Mouse (Mus musculus) hindbrain, embryonic 11.5 days (tissue): ENCODE results near the gene Dpep3. TPM values are rescaled to one million over a fixed set of nuclear protein-coding genes. Genes with fewer than 3 reads are reported as not detected.
"Not testable (repeated sequence)": the region's sequence is repeated elsewhere in the genome, so short reads cannot be mapped to it uniquely, and the experiment has no call there.

Experiments used
- ATAC-seq: fragments of 200-750 bp; cut with Nextera tagmentation; 2 replicates; pipeline ENCODE4 v1.8.0; 2017; ENCODE audit warnings: mild to moderate bottlenecking, moderate TSS enrichment, moderate library complexity; ENCODE audit not compliant: low FRiP score
- DNase-seq: peaks from one replicate; pipeline ENCODE4 v3.0.0-alpha.2; 2015; ENCODE audit warnings: low spot score
- H3K27ac ChIP-seq: fragments of 300-500 bp; sonication (generic); 2 replicates; pipeline ENCODE4 v1.5.1; 2014; ENCODE audit warnings: mild to moderate bottlenecking, low read depth, low read length
- H3K27me3 ChIP-seq: fragments of 300-500 bp; sonication (generic); 2 replicates; pipeline ENCODE4 v1.6.1; 2014; ENCODE audit warnings: mild to moderate bottlenecking, low read length, moderate library complexity, mixed read lengths; ENCODE audit not compliant: control insufficient read depth, insufficient read depth
- H3K36me3 ChIP-seq: fragments of 300-500 bp; sonication (generic); 2 replicates; pipeline ENCODE4 v1.6.1; 2014; ENCODE audit warnings: mild to moderate bottlenecking, low read length, moderate library complexity, mixed read lengths; ENCODE audit not compliant: control insufficient read depth, insufficient read depth
- H3K4me1 ChIP-seq: fragments of 300-500 bp; sonication (generic); replicated peaks from 2 replicates; pipeline ENCODE4 v1.6.1; 2014; ENCODE audit warnings: low read length, mixed read lengths; ENCODE audit not compliant: control insufficient read depth, insufficient read depth
- H3K4me2 ChIP-seq: fragments of 300-500 bp; sonication (generic); replicated peaks from 2 replicates; pipeline ENCODE4 v1.6.1; 2014; ENCODE audit warnings: mild to moderate bottlenecking, low read depth, low read length
- H3K4me3 ChIP-seq: fragments of 300-500 bp; sonication (generic); 2 replicates; pipeline ENCODE4 v1.5.1; 2014; ENCODE audit warnings: low read depth, low read length
- H3K9ac ChIP-seq: fragments of 300-500 bp; sonication (generic); 2 replicates; pipeline ENCODE4 v1.6.1; 2014; ENCODE audit warnings: low read depth, low read length
- H3K9me3 ChIP-seq: fragments of 300-500 bp; sonication (generic); 2 replicates; pipeline ENCODE4 v1.6.1; 2016; ENCODE audit warnings: low read length; ENCODE audit not compliant: control insufficient read depth
- WGBS: fragments of 180-500 bp; shearing (Covaris S2); extraction: QIAGEN DNeasy Blood & Tissue Kit; methylation state at CpG from one replicate; pipeline ENCODE4 v1.1.7; 2014; 5-methylcytosine and 5-hydroxymethylcytosine counted together
- polyA plus RNA-seq: library from polyadenylated mRNA; unstranded; fragments of >200 nt; fragmentation: Nextera tagmentation; extraction: Ambion mirVana; gene quantifications from 2 replicates; pipeline ENCODE4 v1.2.1, GENCODE M21; 2014

Dpep3 gene
- polyA plus RNA-seq = not detected in 2 replicates

- DNase-seq (no peak), ATAC-seq (no peak)
- H3K4me1 ChIP-seq = no peaks in the 10 kb centered on the region
- WGBS = 92% methylated on average over 15 of the region's 15 CpGs
- no peaks in the 10 kb centered on the region for H3K9me3 ChIP-seq
- no peaks in the 10 kb centered on the region for H3K27me3 ChIP-seq
- no peak within 1 kb of the TSS for H3K4me3 ChIP-seq
- no peak within 1 kb of the TSS for H3K27ac ChIP-seq
- no peak within 1 kb of the TSS for H3K9ac ChIP-seq
- H3K4me2 ChIP-seq = no peak within 1 kb of the TSS
- H3K36me3 ChIP-seq = no peaks in the 10 kb centered on the region
Observed at GRCm38 (mm10) chr8:105979325-105979724, at the start of gene Dpep3. Gene Dpep3 (minus strand): TSS chr8:105979429.

- DNase-seq (peak; percentile 85), ATAC-seq (no peak)
- Histone ChIP-seq H3K9ac (no peak overlapping the region), H3K9me3 (no peaks in the 10 kb centered on the region), H3K4me1 (no peaks in the 10 kb centered on the region), H3K4me3 (no peak overlapping the region), H3K36me3 (no peaks in the 10 kb centered on the region), H3K27ac (no peak overlapping the region), H3K4me2 (no peak overlapping the region), H3K27me3 (no peaks in the 10 kb centered on the region)
Observed at GRCm38 (mm10) chr8:106022483-106022882, 43.3 kb upstream of the Dpep3 start.

- Histone ChIP-seq H3K27ac (no peak overlapping the region), H3K9ac (no peak overlapping the region), H3K4me2 (no peak overlapping the region), H3K4me3 (no peak overlapping the region), H3K36me3 (no peaks in the 10 kb centered on the region), H3K4me1 (no peaks in the 10 kb centered on the region), H3K27me3 (no peaks in the 10 kb centered on the region), H3K9me3 (no peaks in the 10 kb centered on the region)
- ATAC-seq = no peak
- WGBS = 97% methylated on average over 3 of the region's 3 CpGs
- no peak for DNase-seq
Observed at GRCm38 (mm10) chr8:106018039-106018438, 38.8 kb upstream of the Dpep3 start.

GRCm38 (mm10) chr8:106017130-106017529 lies 37.9 kb upstream of the Dpep3 start:
- H3K36me3 ChIP-seq = no peaks in the 10 kb centered on the region
- H3K9me3 ChIP-seq = no peaks in the 10 kb centered on the region
- no peak overlapping the region for H3K9ac ChIP-seq
- no peaks in the 10 kb centered on the region for H3K27me3 ChIP-seq
- no peaks in the 10 kb centered on the region for H3K4me1 ChIP-seq
- DNase-seq = no peak
- WGBS = 95% methylated on average over 7 of the region's 7 CpGs
- no peak for ATAC-seq
- no peak overlapping the region for H3K27ac ChIP-seq
- H3K4me2 ChIP-seq = no peak overlapping the region
- no peak overlapping the region for H3K4me3 ChIP-seq

- Histone ChIP-seq H3K27ac (no peak overlapping the region), H3K36me3 (no peaks in the 10 kb centered on the region), H3K4me3 (no peak overlapping the region), H3K4me1 (no peaks in the 10 kb centered on the region), H3K9me3 (no peaks in the 10 kb centered on the region), H3K4me2 (no peak overlapping the region), H3K27me3 (no peaks in the 10 kb centered on the region), H3K9ac (no peak overlapping the region)
- 91% methylated on average over 6 of the region's 6 CpGs for WGBS
- ATAC-seq (no peak), DNase-seq (no peak)
Observed at GRCm38 (mm10) chr8:106016284-106016683, 37.1 kb upstream of the Dpep3 start.

DNA sequence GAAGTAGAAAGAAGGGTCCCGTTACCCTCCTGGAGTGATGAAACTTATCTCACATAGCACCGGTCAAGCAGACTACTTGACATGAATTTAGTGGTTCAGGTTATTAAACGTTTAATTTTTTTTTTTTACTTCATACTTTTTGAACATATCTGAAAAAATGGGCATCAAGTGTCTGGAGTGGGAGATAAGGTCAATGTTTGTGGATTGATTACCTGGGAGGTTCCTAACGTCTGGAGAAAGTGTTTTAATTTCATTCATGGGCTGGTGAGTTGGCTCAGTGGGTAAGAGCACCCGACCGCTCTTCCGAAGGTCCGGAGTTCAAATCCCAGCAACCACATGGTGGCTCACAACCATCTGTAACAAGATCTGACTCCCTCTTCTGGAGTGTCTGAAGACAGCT lies 33.0 kb upstream of the Dpep3 start:
- not testable (repeated sequence) for H3K27ac ChIP-seq, H3K27me3 ChIP-seq, H3K9ac ChIP-seq, H3K4me1 ChIP-seq, H3K9me3 ChIP-seq, DNase-seq, H3K36me3 ChIP-seq, ATAC-seq
- H3K4me3 ChIP-seq = peak overlapping the region; percentile 94
- WGBS = 85% methylated on average over 8 of the region's 8 CpGs
- peak overlapping the region; percentile 93; the same call in 1 of the 2 replicates for H3K4me2 ChIP-seq

DNA sequence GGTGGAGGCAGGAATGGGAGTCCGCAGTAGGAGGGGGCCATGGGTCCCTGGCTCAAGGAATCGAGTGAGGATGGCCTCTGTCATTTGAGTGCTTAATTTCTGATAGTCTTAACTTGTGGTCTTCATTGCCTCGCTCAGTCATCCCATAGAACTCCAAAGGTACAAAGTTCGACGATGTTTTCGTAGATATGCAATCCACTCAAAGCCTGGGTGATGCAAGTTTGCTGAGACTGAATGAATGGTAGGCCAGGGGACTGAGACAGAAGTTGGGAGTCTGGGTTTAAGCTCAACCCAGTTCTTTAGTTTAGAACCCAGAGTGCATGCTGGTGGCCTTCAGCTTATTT lies 32.4 kb upstream of the Dpep3 start, which contains the start of gene Ddx28:
Gene Ddx28, minus strand, starts transcription at position 240 of the 344 bp plus-strand sequence.
- H3K4me3 ChIP-seq = peak within 1 kb of the TSS; percentile 94
- WGBS = 3% methylated on average over 6 of the region's 6 CpGs
- H3K36me3 ChIP-seq = no peaks in the 10 kb centered on the region
- peak within 1 kb of the TSS; percentile 90 for H3K9ac ChIP-seq
- peaks cover 6% of the 10 kb centered on the region; the same call in 1 of the 2 replicates for H3K4me1 ChIP-seq
- H3K9me3 ChIP-seq = no peaks in the 10 kb centered on the region
- H3K27me3 ChIP-seq = no peaks in the 10 kb centered on the region
- ATAC-seq (no peak), DNase-seq (no peak)
- H3K4me2 ChIP-seq = peak within 1 kb of the TSS; percentile 93
- H3K27ac ChIP-seq = no peak within 1 kb of the TSS

DNA sequence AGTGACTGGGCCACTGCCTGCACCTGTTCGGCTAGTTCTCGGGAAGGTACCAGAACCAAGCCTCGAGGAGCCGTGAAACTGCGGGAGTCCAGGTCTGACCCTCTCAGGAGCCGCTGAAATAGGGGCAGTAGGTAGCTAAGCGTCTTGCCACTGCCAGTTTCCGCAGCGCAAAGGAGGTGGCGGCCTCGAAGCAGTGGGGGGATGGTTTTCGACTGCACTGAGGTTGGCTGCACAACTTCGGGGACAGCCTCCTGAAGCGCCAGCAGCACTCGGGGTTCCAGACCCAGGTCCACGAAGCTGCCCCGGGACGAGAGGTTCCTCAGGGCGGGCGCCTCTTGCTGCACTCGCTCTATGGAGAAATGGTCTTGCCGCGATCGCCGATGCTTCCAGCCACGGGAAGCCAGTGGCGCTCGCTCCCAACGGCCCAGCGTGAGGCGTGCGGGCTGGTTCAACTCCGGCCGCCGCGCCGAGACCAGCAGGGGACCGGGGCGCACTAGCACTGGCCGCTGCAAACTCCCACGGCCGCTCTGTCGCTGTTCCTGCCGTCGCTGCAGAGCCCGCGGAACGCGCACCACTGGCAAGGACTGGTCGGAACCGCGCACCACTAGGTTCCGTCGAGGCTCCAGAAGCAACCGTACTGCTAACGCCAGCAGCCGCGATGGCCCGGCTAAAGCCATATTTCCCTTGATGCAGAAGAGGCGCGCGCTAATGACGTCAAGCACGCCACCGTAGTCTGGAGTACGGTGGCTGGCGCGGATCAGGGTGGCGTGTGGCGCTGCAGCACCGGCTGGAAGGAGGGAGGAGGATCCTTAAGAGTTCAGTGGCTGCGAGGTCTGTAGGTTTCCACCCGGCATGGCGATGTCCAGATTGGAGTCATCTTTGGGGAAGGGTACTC lies 31.8 kb upstream of the Dpep3 start:
- H3K27me3 ChIP-seq = no peaks in the 10 kb centered on the region
- H3K36me3 ChIP-seq = no peaks in the 10 kb centered on the region
- H3K4me1 ChIP-seq = peaks cover 6% of the 10 kb centered on the region; the same call in 1 of the 2 replicates
- H3K4me2 ChIP-seq = peak overlapping the region; percentile 93
- DNase-seq (peak; percentile 96), ATAC-seq (peak; percentile 95)
- H3K9ac ChIP-seq = peak overlapping the region; percentile 90
- no peaks in the 10 kb centered on the region for H3K9me3 ChIP-seq
- H3K27ac ChIP-seq = no peak overlapping the region
- H3K4me3 ChIP-seq = peak overlapping the region; percentile 94
- 2% methylated on average over 67 of the region's 74 CpGs for WGBS

GRCm38 (mm10) chr8:106007891-106008290 lies 28.7 kb upstream of the Dpep3 start:
- not testable (repeated sequence) for H3K4me3 ChIP-seq, H3K27ac ChIP-seq, H3K36me3 ChIP-seq, ATAC-seq, H3K9me3 ChIP-seq, H3K9ac ChIP-seq, H3K27me3 ChIP-seq, H3K4me1 ChIP-seq, H3K4me2 ChIP-seq, DNase-seq
- WGBS = 68% methylated on average over 3 of the region's 3 CpGs
